Mouse (Mus musculus) CH12.LX (cell line): Measurements from ENCODE around the gene Gnb1l.

Experiments used
- CTCF ChIP-seq, 2 experiments: IDR thresholded peaks in 1 of 2; conservative IDR thresholded peaks in 1 of 2; 2 replicates each; pipeline ENCODE4 v1.5.1; 2011 to 2012; ENCODE audit warnings: low read depth in 2 of 2, low read length in 2 of 2, improper control_type of control experiment in 1 of 2, inconsistent platforms in 1 of 2, mild to moderate bottlenecking in 1 of 2, moderate library complexity in 1 of 2
- POLR2AphosphoS2 ChIP-seq: IDR thresholded peaks from 2 replicates; pipeline ENCODE4 v1.6.1; 2011; ENCODE audit warnings: low read depth, low read length, improper control_type of control experiment
- ZC3H11A ChIP-seq: IDR thresholded peaks from 2 replicates; pipeline ENCODE4 v1.6.1; 2012; ENCODE audit warnings: low read depth, mild to moderate bottlenecking, inconsistent platforms, low read length, improper control_type of control experiment
- ZKSCAN1 ChIP-seq: IDR thresholded peaks from 2 replicates; pipeline ENCODE4 v1.6.1; 2012; ENCODE audit warnings: low read depth, inconsistent platforms, low read length, improper control_type of control experiment, borderline replicate concordance

- TF ChIP-seq POLR2AphosphoS2 (no peak), ZC3H11A (no peak), ZKSCAN1 (no peak), CTCF (conservative IDR thresholded peaks at IDR 0.05 in 1 of 2, IDR thresholded peaks at IDR 0.05 in 1 of 2; ENCODE audit: low read depth in 2 of 2, low read length in 2 of 2) (no peak)
Observed at GRCm38 (mm10) chr16:18587847-18588737, 89.6 kb downstream of the Gnb1l start.
